Mouse (Mus musculus) cerebral cortex, adult 2 months (tissue): ENCODE results near the gene Nsl1.

ENCODE experiments used
- WGBS: fragments of 180-500 bp; shearing (Covaris S2); methylation state at CpG from one replicate; pipeline ENCODE4 v1.1.7; 2018; 5-methylcytosine and 5-hydroxymethylcytosine counted together

Nsl1 gene

GRCm38 (mm10) chr1:191054870-191055532, 7.8 kb upstream of the Nsl1 start:
- 79% methylated on average over 8 of the region's 8 CpGs for WGBS

GRCm38 (mm10) chr1:191055533-191055873, 7.3 kb upstream of the Nsl1 start:
- 81% methylated on average over 2 of the region's 2 CpGs for WGBS

GRCm38 (mm10) chr1:191057461-191057860, 5.4 kb upstream of the Nsl1 start:
- 73% methylated on average over 3 of the region's 3 CpGs for WGBS

- 2% methylated on average over 15 of the region's 15 CpGs for WGBS
Observed at GRCm38 (mm10) chr1:191062241-191062780, 501 bp upstream of the Nsl1 start.

GRCm38 (mm10) chr1:191063700-191064099, 888 bp downstream of the Nsl1 start:
- WGBS = 49% methylated on average over 9 of the region's 9 CpGs

- WGBS = 90% methylated on average over 2 of the region's 2 CpGs
Observed at GRCm38 (mm10) chr1:191064535-191064934, 1.7 kb downstream of the Nsl1 start.

- 84% methylated on average over 4 of the region's 4 CpGs for WGBS
Observed at GRCm38 (mm10) chr1:191065188-191065587, 2.4 kb downstream of the Nsl1 start.

GRCm38 (mm10) chr1:191068377-191068776, 5.6 kb downstream of the Nsl1 start:
- 77% methylated on average over 5 of the region's 5 CpGs for WGBS

GRCm38 (mm10) chr1:191070259-191070658, 7.4 kb downstream of the Nsl1 start:
- 87% methylated on average over 4 of the region's 4 CpGs for WGBS

GRCm38 (mm10) chr1:191071613-191072012, 8.8 kb downstream of the Nsl1 start:
- WGBS = 90% methylated on average over 6 of the region's 6 CpGs

GRCm38 (mm10) chr1:191072329-191072913, 9.6 kb downstream of the Nsl1 start:
- WGBS = 87% methylated on average over 16 of the region's 16 CpGs

GRCm38 (mm10) chr1:191073001-191073400, 10.2 kb downstream of the Nsl1 start:
- 62% methylated on average over 6 of the region's 6 CpGs for WGBS

- 90% methylated on average over 4 of the region's 4 CpGs for WGBS
Observed at GRCm38 (mm10) chr1:191073486-191073885, 10.7 kb downstream of the Nsl1 start.

- WGBS = 47% methylated on average over 10 of the region's 10 CpGs
Observed at GRCm38 (mm10) chr1:191075199-191075883, 12.5 kb downstream of the Nsl1 start.

GRCm38 (mm10) chr1:191083230-191083629, 20.4 kb downstream of the Nsl1 start:
- WGBS = 90% methylated on average over 8 of the region's 8 CpGs

- 67% methylated on average over 5 of the region's 5 CpGs for WGBS
Observed at GRCm38 (mm10) chr1:191084951-191085559, 22.2 kb downstream of the Nsl1 start.

- WGBS = 70% methylated on average over 12 of the region's 12 CpGs
Observed at GRCm38 (mm10) chr1:191085597-191085996, 22.8 kb downstream of the Nsl1 start.

- WGBS = 85% methylated on average over 7 of the region's 7 CpGs
Observed at GRCm38 (mm10) chr1:191086304-191086878, 23.6 kb downstream of the Nsl1 start.

- WGBS = 82% methylated on average over 8 of the region's 8 CpGs
Observed at GRCm38 (mm10) chr1:191086960-191087359, 24.1 kb downstream of the Nsl1 start.

- 90% methylated on average over 5 of the region's 5 CpGs for WGBS
Observed at GRCm38 (mm10) chr1:191087955-191088354, 25.1 kb downstream of the Nsl1 start.

GRCm38 (mm10) chr1:191089355-191089754, 26.5 kb downstream of the Nsl1 start:
- 85% methylated on average over 6 of the region's 6 CpGs for WGBS

GRCm38 (mm10) chr1:191092050-191092449, 29.2 kb downstream of the Nsl1 start:
- 80% methylated on average over 8 of the region's 8 CpGs for WGBS
